Mouse (Mus musculus) common myeloid progenitor, adult 5-6 weeks (primary cell): ENCODE results near the gene Frmpd3. TPM values are rescaled to one million over a fixed set of nuclear protein-coding genes. Genes with fewer than 3 reads are reported as not detected.
"Not testable (repeated sequence)": the region's sequence is repeated elsewhere in the genome, so short reads cannot be mapped to it uniquely, and the experiment has no call there.

Experiments
- ATAC-seq: replicated peaks from 2 replicates; pipeline ENCODE4 v1.8.0; 2016; ENCODE audit warnings: low read depth, mild to moderate bottlenecking, moderate TSS enrichment, inconsistent platforms; ENCODE audit not compliant: poor library complexity, severe bottlenecking
- total RNA-seq: library from RNA; stranded (forward); fragments of 200-1000, 187-1606 nt; gene quantifications from 2 replicates; pipeline ENCODE4 v1.2.3, GENCODE M21; 2017

Frmpd3 gene
- total RNA-seq = not detected in 2 replicates

DNA sequence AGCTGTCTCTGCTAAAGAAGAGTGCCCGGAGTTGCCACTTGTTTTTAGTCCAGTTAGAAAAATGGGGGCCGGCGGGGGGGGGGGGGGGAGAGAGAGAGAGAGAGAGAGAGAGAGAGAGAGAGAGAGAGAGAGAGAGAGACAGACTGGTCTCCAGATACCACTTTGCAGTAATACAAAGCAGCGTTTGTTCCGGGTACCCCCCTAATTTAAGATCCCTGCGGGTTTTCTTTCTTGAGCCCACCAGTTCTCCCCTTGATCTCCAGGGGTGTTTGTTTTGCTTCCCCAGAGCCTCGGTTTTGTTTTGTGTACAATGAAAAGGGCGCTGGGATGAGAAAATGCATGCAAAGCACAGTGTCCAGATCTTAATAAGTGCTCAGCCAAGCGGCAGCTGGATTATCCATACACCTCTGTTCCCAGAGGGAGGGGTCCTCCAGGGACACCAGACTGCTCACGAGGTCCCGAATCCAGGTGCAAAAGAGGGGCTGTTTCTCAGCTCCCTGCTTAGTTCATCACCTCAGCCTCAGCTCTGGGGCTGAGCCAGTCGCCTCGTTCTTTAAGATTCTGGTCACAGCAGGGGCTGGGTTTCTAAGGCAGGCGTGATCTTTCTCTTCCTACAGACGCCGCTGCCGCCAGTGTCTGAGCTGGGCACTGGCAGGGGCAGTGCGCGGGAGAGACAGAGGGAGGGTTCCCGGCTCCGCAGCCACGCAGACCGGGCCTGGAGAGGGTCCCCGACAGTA is at the start of gene Frmpd3:
TSS of gene Frmpd3 (plus strand) at position 608 of the 737 bp plus-strand sequence.
- no peak for ATAC-seq

DNA sequence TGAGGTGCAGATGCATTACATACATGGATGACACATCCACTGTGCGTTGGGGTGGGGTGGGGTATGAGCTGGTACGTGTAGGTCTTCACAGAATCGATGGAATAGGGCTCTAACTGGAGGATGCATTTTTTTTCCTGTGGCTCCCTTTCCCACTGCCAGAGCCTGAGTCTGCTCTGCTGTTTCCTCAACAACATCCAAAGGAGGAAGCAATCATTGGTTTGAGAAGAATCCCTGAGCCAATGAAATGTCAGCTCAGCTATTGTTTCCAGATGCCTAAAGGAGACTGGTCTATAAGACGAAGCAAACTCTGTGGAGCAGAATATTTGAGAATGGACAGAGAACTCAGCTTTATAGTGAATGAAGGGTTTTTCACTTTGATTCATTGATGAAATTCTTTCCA is 38.3 kb upstream of the Frmpd3 start:
- no peak for ATAC-seq

DNA sequence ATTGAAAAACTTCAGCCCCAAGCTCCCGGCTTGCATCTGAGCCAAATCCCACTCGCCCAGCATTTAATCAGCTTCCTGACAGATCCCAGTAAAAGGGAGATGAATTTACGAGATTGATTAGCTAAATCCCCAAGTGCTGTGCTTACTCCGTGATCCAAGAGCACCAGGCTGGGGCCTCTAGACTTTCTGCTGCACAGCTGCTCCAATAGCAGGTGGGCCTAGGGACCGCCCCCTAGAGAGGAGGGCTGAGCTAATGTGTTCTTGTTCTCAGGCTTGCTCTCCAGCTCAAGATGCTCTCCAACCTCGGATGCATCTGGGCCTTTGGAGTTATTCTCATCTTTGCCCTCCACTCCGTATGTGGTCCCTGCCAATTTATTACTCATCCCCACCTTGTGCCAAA is 36.4 kb upstream of the Frmpd3 start:
- no peak for ATAC-seq

DNA sequence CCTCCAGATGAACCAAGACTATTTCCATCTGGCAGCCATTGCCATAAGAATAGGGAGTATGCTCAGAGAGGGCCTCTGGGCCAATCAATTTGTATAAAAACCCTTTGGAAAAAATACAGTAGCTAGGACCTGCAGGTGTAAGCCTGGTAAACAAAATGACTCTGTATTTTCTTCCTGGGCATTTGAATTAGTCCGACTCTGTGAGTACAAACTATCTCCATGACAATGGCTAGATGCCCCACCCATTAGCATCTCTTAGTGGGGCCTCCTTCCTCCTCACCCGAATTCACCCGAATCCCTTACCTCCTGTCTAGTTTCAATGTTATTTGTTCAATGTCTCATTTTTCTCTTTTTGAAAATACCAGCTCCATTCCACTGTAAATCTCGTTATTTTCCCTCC is 24.1 kb upstream of the Frmpd3 start:
- ATAC-seq = no peak

DNA sequence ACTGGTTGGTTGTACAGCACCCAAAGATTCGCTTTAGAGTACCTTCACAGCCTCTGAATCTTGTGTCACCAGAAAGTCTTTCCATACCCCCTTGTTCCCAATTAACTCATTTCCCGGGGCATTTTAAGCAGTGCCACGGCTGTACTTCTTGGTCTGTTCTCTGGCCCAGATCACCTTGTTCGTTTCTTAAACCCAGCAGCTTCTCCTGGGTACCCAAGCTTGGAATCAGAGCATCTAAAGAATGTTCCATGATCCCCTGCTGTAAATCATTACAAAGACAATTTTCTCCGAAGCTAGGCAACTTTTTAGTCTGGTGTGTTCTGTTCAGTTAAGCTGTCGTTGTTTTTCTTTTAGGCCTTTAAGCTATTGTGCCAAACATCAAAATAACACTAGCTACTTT is 22.9 kb upstream of the Frmpd3 start:
- no peak for ATAC-seq

DNA sequence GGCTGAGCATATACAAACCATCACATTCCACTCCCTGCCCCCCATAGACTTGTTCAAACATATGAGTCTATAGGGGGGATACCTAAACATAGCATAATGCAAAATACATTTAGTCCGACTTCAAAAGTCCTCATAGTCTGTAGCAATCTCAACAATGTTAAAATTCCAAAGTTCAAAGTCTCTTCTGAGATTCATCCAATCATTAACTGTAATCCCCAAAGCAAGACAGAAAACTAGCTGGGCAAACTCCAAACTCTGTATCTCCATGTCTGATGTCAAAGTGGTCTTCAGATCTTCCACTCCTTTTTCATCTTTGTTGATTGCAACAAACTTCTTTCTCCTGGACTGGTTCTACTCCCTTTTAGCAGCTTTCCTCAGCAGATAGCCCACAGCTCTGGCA is 21.4 kb upstream of the Frmpd3 start:
- ATAC-seq = not testable (repeated sequence)

DNA sequence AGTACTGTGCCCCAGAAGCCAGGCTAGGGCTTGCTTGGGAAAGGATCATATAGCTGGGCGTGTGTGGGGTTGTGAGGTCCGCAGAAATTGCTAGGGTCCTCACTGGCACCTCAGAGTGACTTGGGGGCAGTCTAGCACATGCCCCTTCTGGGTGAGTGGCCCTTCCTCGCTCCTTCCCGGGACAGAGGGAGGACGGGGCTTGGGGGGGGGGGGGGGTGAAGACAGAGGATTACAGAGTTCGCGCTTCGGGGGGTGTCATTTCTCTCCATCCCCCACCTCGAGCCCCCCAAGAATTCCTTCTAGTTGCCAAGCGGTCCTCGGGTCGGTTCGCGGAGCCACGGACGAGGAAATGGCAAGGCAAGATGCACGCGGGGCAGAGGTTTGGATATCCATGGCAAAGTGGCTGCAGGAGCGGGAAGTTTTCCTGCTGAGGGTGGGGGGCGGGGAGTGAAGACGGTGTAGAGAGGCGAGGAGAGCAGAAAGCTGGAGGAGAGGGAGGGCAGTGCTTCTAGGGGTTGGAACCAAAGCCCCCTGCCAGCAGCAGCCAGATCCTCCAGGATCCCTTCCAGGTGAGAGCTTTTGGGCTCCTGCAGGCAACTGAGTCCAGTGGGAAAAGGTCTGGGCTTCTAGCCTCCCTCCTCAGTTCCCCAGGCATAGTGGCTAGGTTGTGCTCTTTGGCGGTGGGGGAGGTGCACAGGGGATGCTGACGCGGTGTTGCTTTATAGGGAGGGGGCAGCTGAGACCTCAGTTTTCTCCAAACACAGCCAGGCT is 515 bp downstream of the Frmpd3 start:
- ATAC-seq = no peak

DNA sequence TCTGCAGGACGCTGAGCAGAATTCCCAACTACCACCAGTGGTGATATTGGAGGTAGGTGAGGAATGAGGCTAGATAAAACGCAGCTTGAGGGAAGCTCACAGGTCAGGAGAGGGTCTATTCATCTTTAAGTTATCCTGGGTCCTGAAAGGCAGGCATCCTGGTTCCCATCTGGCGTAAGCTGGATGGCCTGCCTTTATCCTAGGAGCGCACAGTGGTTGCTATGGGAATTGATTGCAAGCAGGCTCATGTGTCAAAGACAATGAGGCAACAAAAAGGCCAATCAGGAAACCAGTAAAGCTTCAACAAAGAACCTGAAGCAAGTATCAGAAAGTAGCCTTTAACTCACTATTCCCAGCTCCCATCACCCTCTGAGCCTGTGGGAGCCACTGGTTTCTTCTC is 33.6 kb downstream of the Frmpd3 start:
- no peak for ATAC-seq

DNA sequence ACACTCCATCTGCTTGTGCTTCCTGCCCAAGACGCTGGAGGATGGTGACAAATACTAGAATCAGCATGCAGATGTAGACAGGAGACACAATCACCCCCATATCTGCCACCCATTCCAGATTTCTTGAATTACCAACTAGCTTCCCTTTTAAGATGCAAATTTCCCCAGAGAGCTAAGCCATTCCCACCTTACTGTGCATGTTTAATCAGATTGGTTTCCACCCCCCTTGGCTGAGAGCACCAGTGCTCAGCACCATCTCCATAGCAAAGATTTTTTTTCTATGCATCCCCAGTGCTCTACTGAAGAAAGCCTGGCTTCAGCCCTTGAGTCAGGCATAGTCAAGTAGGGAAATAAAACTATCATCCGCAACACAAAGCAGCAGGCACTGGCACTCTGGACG is 57.9 kb downstream of the Frmpd3 start:
- no peak for ATAC-seq

DNA sequence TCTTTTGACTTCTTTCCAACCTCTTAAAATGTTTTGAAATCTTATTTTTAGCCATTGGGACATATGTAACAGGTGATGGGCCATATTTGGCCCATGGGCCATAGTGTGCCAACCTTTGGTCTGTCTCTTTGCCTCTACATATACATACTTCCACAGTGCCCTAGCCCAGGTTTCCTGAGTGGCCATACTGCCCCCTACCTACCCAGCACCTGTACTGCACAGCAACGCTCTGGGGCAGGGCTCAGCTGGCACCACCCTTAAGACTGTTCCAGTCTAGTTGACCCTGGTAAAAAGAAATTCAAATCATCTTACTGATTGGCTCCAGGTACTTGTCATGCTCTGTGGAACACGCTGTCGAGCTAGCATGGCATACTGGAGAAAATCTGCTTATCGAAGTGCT is 60.8 kb downstream of the Frmpd3 start:
- peak; percentile 66; the same call in 1 of the 2 replicates for ATAC-seq

DNA sequence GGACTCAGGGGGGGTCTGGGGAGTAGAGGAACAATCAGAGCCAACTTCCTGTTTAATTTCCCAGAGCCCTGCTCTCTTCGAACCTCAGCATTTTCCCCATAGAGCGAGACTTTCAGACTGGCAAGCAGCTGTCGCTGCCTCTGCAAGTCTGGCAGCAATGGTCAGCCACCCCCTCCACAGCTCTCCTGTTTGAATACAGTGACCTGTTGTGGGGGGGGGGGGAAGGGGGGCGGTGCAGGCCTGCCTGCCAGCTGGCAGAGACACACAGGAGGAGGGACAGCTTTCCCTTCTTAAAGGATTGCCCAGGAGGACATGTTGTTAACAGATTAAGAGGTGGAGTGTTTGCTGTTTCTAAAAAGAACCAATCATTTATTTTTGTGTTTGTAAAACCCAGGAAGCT is 64.0 kb downstream of the Frmpd3 start:
- ATAC-seq = no peak

DNA sequence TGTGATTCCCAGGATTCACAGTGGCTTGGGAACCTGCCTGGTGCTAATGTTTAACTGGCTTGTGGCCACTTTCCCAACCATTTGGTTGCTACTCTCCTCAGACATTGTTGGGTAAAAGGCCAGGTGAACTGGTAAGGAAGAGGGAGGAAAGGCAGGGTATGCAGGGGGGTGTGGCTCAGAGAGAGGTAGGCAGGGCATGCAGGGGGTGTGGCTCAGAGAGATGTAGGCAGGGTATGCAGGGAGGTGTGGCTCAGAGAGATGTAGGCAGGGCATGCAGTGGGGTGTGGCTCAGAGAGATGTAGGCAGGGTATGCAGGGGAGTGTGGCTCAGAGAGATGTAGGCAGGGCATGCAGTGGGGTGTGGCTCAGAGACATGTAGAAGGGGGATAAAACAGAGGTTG is 64.4 kb downstream of the Frmpd3 start:
- ATAC-seq = peak; percentile 84

DNA sequence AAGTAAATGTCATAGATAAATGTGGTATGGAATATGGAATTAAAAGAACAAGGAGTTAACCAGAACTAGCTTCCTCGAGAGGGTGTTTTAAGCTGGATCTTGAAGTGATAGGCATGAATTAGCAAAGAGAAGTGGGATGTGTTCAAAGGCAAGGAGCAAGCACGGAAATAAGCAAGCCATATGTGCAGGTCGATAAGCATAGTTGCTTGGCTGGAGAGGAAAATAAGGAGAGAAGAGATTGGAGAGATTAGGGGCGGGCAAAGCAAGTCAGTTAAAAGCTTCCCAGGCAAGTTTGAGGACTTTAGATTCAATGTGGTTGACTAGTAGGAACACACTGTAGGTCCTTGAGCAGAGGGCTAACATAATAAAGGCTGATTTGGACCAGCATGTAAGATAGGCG is 65.5 kb downstream of the Frmpd3 start:
- 0 out of 2 replicates have a peak, but pooled peaks have one; percentile 48 for ATAC-seq

DNA sequence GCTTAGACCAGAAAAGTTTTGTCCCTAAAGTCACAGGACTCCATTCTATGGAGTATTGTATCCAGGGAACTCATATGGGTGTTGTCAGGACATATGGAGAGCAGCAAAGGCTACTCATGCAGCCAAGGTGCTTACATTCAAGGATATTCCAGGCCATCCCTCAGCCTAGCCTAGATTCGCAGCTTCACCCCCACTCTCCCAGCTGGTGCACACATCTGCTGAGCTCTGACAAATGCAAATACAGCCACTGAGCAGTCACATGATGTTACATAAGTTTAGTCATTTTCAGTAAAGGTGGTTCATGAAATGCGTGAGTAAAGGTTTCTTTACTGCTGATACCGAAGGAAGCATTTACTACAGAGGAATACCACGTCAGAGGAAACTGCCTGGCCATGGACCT is 76.4 kb downstream of the Frmpd3 start:
- ATAC-seq = no peak

DNA sequence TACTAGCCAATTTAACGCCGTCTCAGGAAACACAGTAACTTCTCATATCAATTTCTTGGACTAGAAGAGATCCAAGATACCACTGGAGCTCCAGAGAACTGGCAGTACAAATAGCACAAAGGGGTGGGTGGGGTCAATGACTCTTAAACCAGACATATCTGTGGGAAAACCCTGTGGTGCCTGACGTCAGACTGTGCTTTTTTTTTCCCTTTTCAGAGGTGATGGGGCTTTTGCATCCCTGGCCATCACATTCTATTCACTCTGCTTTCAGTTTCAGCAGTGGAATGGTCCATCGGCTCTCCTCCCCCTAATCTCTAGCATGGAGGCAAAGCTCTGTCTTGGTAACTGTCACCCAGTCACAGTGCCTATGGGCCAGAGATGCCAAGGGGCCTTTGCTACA is 85.1 kb downstream of the Frmpd3 start:
- no peak for ATAC-seq

DNA sequence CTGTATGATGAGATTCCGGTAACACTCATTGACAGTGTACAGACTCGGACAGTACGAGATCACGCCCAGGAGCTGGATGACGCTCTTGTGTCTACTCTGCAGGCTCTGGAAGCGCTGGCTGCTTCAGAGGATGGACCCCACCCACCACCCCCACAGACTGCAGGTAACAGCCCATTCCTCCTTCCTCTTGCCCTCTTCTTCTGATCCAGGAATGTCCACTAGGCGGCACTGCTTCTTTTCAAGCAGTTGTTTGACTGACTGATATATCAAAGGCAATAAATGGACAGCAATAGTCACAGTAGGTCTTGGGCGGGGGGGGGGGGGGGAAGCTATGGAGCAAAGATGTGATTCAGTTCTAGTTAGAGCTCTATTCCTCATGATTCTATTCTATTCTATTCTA is 86.2 kb downstream of the Frmpd3 start:
- 0 out of 2 replicates have a peak, but pooled peaks have one; percentile 52 for ATAC-seq

DNA sequence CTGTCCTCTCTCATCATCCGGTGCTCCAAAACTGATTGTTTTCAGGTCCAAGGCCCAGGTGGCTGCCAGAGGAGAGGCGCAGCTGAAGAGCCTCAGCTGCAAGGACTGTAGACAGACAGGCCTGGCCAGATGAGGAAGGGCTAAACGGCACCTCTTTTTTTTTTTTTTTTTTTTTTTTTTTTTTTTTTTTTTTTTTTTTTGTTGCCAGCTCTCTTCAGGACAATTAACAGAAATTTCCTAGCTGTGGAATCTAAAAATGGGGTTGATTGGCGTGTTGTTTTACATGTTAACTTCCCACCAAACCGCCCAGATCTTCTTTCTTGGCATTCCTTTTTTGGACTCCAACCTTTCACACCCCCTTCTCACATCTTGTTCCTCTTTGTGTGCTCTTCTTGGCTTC is 87.9 kb downstream of the Frmpd3 start:
- no peak for ATAC-seq

DNA sequence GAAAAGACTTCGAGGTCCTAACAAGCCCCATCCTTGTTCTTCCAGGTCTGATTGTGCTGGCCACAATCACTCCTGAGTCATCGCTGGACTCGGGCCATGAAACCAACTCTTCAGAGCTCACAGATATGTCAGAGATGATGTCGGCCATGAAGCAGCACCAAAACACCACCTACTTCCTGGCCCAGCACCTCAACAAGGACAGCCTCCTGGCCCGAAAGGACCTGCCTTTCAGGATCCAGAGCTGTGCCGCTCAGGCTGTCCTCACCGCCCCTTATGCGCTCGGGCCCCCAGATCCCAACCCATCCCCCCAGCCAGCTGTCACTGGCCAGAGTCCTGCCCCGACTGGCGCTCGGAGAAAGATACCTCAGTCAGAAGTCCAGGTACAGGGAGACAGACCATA is 88.4 kb downstream of the Frmpd3 start:
- no peak for ATAC-seq

DNA sequence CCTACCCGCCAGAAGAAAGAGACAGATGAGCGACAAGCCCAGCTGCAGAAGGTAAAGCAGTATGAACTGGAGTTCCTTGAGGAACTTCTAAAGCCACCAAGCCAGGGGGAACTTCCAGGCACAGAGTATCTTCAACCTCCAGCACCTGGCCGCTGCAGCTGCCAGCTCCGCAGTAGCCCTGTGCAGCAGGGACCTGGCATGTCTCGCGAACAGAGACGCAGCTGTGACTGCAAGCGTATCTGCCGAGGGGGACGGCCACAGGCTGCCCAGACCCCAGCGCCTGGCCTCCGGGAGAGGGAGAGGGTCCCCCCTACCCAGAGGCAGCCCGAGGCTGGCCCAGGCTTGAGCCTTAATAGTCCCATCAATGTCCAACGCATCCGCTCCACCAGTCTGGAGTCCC is 89.9 kb downstream of the Frmpd3 start:
- ATAC-seq = no peak

DNA sequence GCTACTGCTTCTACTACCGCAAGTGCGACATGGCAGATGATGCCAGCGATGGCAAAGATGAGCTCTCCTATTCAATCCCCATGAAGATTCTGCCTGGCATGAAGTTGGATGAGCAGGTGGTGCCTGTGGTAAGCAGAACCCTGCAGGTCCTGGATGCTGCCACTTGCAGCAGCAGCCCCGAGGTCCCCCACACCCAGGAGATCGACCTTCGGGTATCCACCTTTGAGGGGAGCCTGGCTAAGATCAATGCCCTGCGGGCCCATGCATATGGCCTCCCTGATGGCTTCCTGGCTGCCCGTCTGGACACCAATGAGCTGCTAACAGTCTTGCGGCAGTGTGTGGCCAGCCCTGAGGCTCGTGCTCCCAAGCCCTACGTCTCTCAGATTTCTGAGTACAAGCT is 90.7 kb downstream of the Frmpd3 start:
- ATAC-seq = no peak

DNA sequence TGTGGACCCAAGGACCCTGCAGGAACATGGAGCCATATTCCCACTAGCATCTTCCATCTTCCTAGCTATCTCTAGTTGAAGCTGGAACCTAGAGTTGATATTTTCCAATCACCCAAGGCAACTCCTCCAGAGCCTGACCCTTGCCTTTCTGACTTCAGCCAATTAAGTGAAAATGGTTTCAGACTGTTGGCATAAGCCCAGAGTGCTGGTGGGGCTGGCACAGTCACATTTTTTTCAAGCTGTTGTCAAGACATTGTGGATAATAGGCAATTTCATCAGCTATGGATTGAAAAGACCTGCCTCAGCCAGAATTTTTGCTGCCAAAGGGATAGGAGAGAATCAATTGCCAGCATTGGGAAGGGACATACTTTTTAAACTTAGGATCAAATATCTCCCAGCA is 95.8 kb downstream of the Frmpd3 start:
- ATAC-seq = no peak

DNA sequence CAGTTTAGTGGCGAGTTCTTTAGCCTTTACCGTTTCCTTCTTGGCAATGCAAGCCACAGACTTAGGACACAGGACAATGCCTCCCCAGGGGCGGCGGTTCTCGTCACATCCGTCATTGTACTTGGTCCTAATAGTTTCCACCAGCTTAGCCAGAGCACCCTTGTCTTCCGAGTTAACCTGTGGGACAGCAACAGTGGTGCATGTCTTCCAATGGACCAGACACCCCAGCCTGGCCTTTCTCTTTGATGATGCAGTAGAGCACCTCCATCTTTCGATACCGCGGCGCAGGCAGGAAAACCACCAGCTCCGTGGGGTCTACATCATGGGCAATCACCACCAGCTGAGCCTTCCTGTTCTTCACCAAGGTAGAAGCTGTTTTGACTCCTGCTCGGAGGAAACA is 103.5 kb downstream of the Frmpd3 start:
- ATAC-seq = no peak
